20 mouse cellular contexts compared by ENCODE assay signal in the genomic region with DNA sequence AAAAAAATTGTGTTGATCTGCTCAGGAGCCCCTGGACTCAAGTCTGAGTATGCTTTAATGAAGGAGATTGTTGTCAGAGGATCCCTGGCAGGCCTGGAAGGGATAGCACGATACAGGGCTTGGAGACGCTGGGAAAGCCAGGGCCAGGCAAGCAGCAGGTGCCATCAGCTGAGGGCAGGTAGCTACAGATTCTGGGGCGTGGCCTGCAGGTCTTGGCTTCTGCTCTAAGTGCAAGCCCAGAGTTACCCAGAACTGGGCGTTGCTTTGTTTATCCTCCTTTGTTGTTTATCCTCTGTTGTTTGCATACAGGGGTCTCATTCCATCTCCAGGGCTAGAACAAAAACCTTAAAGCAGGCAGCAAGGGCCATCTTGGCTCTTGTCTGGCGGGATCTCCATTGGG. TPM values are rescaled to one million over a fixed set of nuclear protein-coding genes. Genes with fewer than 3 reads are reported as not detected.
A peak's percentile ranks its signal among the peaks of the same experiment; 100 is the strongest.
DNase-seq lines count a peak whose midpoint lies in the region; ATAC-seq lines count a peak whose summit lies in the region.
"Had no signal": no experiment of that assay in that cellular context is flagged by ENCODE, and none has a peak within 500 bp of the region (broad histone marks: within the 10 kb centered on the region; RNA-seq: fewer than 3 reads in every experiment).

No protein-coding gene starts in this region.

- WGBS in embryonic facial prominence, embryonic 10.5 days, result 89% methylated on average over 5 of the region's 5 CpGs
- WGBS in stomach, embryonic 16.5 days, result 63% methylated on average over 5 of the region's 5 CpGs

- H3K9ac ChIP-seq in stomach, embryonic 16.5 days (ENCODE audit: low read length), result no peak overlapping the region
- H3K9ac ChIP-seq: forebrain, embryonic 15.5 days; hindbrain, embryonic 12.5 days had no signal

- H3K36me3 ChIP-seq in embryonic facial prominence, embryonic 10.5 days (replicated peaks), result no peaks in the 10 kb centered on the region
- H3K36me3 ChIP-seq in stomach, embryonic 16.5 days (ENCODE audit: control insufficient read depth, insufficient read depth, low read length), result no peaks in the 10 kb centered on the region
- H3K36me3 ChIP-seq: forebrain, embryonic 10.5 days; forebrain, embryonic 15.5 days; heart, embryonic 10.5 days; hindbrain, embryonic 12.5 days had no signal

- peak overlapping the region; percentile 36; the same call in 1 of the 2 replicates for H3K27ac ChIP-seq in embryonic facial prominence, embryonic 10.5 days (replicated peaks)
- H3K27ac ChIP-seq in stomach, embryonic 16.5 days (ENCODE audit: low read length), result 0 out of 2 replicates have a peak overlapping the region, but pooled peaks have one; percentile 14
- H3K27ac ChIP-seq: forebrain, embryonic 15.5 days; heart, embryonic 10.5 days; hindbrain, embryonic 12.5 days had no signal

- no peak overlapping the region for H3K4me2 ChIP-seq in stomach, embryonic 16.5 days (ENCODE audit: low read depth, low read length)
- H3K4me2 ChIP-seq: forebrain, embryonic 15.5 days; hindbrain, embryonic 12.5 days had no signal

- H3K4me3 ChIP-seq in embryonic facial prominence, embryonic 10.5 days, result no peak overlapping the region
- H3K4me3 ChIP-seq in stomach, embryonic 16.5 days (replicated peaks; ENCODE audit: low read length), result no peak overlapping the region
- H3K4me3 ChIP-seq: erythroblast, embryonic 14.5 days; forebrain, embryonic 10.5 days; forebrain, embryonic 15.5 days; heart, embryonic 10.5 days; hindbrain, embryonic 12.5 days had no signal

- ATAC-seq in stomach, embryonic 16.5 days (ENCODE audit: insufficient read depth, low FRiP score), result no peak
- ATAC-seq in cerebellum, adult (ENCODE audit: insufficient number of reproducible peaks, low FRiP score, low TSS enrichment), result no peak
- ATAC-seq: forebrain, embryonic 15.5 days; hindbrain, embryonic 16.5 days had no signal

- no peaks in the 10 kb centered on the region for H3K9me3 ChIP-seq in embryonic facial prominence, embryonic 10.5 days
- no peaks in the 10 kb centered on the region for H3K9me3 ChIP-seq in stomach, embryonic 16.5 days (replicated peaks; ENCODE audit: control insufficient read depth, low read length)
- H3K9me3 ChIP-seq: forebrain, embryonic 10.5 days; forebrain, embryonic 15.5 days; heart, embryonic 10.5 days; hindbrain, embryonic 12.5 days had no signal

- H3K4me1 ChIP-seq in embryonic facial prominence, embryonic 10.5 days, result peaks cover 63% of the 10 kb centered on the region
- peaks cover 13% of the 10 kb centered on the region; the same call in 1 of the 2 replicates for H3K4me1 ChIP-seq in stomach, embryonic 16.5 days (ENCODE audit: control insufficient read depth, insufficient read depth, low read length)

- peaks cover 41% of the 10 kb centered on the region for H3K27me3 ChIP-seq in embryonic facial prominence, embryonic 10.5 days (replicated peaks; ENCODE audit: low read depth, poor library complexity, severe bottlenecking)
- peaks cover 8% of the 10 kb centered on the region; the same call in 1 of the 2 replicates for H3K27me3 ChIP-seq in stomach, embryonic 16.5 days (ENCODE audit: control insufficient read depth, insufficient read depth, low read length)

- DNase-seq in R1 (ENCODE audit: low read depth, low spot score), result peak; percentile 26
- no peak for DNase-seq in embryonic facial prominence, embryonic 10.5 days (ENCODE audit: low spot score)
- peak; percentile 55 to 65 for DNase-seq in urinary bladder, postnatal 36 days (ENCODE audit: low spot score in 2 of 2)
- no peak for DNase-seq in thymus, adult 18-20 months
- DNase-seq: adrenal gland, postnatal 10 days; cerebellum, adult 11-12 months; cerebellum, adult 9-10 months; cerebellum, postnatal 25 days; gastrocnemius, postnatal 10 days; heart, adult 18-20 months; heart, postnatal 10 days; heart, postnatal 4 days had no signal

RNA-seq across cellular contexts. Expression of gene Adora2b, which starts 4.6 kb away (rescaled TPM):
- polyA plus RNA-seq in embryonic facial prominence, embryonic 10.5 days (2016; fragmentation: Nextera tagmentation; extraction: Ambion mirVana), result 7.3 and 8.2 TPM in 2 replicates
- polyA plus RNA-seq in stomach, embryonic 16.5 days (2015; fragmentation: Nextera tagmentation; extraction: Ambion mirVana), result 7.9 and 8.1 TPM in 2 replicates

RNA-seq across cellular contexts. Expression of gene Zswim7, which starts 27.8 kb away (rescaled TPM):
- 18.1 and 21.7 TPM in 2 replicates for polyA plus RNA-seq in embryonic facial prominence, embryonic 10.5 days (2016; fragmentation: Nextera tagmentation; extraction: Ambion mirVana)
- 18.4 and 19.8 TPM in 2 replicates for polyA plus RNA-seq in stomach, embryonic 16.5 days (2015; fragmentation: Nextera tagmentation; extraction: Ambion mirVana)

RNA-seq across cellular contexts. Expression of gene Ttc19, which starts 27.9 kb away (rescaled TPM):
- 18.3 and 19.5 TPM in 2 replicates for polyA plus RNA-seq in embryonic facial prominence, embryonic 10.5 days (2016; fragmentation: Nextera tagmentation; extraction: Ambion mirVana)
- 14.6 and 14.9 TPM in 2 replicates for polyA plus RNA-seq in stomach, embryonic 16.5 days (2015; fragmentation: Nextera tagmentation; extraction: Ambion mirVana)

Comparison
In these comparisons a context has a peak if more than half of its experiments do, and no peak if none do; other contexts are left out.
1. DNase-seq: peak in R1 (single experiment) and urinary bladder, postnatal 36 days (2 of 2); none in embryonic facial prominence, embryonic 10.5 days (single experiment) and thymus, adult 18-20 months (0 of 2).